Mouse (Mus musculus): Measurements from ENCODE around the gene Tor1a.

The Tor1a gene

DNA sequence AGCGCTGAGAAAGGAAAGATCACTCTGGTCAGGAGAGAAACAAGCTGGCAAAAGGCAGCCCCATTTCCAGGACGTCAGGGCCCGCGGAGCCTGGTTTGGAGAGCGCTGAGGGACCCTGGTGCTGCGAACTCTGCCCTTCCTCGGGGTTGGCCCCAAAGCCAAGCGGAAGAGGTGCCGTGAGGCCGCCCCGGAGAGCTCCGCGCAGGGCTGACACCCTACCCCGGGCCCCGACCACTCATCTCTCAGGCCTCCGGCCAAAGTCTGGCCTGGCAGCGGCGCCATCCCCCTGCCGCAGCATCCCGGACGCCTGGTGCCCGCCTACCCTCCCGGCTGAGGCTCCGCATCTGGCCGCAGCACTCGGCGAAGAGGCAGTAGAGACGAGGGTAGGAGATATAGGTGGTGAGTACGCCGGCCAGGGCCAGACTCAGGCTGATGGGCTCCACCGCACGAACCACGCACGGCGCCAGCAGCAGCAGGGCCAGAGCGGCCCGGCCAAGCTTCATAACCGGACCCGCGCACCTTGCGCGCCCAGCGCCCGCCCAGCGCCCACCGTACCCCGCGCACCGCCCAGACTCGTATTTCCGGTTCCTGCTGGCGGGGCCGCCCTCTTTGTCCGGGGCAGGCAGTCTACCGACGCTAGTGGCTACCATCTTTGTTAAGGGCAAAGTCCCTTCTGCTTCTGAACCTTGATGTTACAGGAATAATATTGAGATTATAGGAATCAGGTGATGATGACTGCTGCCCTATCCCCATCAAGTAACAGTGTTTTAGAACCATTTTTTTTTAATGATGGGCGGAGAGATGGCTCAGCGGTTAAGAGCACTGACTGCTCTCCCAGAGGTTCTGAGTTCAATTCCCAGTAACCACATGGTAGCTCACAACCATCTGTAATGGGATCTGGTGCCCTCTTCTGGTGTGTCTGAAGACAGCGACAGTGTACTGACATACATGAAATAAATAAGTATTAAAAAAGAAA, at the start of gene Tor1a:
TSS of gene Tor1a (minus strand) at position 582 of the 976 bp plus-strand sequence.
- 2% methylated on average over 52 of the region's 59 CpGs for WGBS

DNA sequence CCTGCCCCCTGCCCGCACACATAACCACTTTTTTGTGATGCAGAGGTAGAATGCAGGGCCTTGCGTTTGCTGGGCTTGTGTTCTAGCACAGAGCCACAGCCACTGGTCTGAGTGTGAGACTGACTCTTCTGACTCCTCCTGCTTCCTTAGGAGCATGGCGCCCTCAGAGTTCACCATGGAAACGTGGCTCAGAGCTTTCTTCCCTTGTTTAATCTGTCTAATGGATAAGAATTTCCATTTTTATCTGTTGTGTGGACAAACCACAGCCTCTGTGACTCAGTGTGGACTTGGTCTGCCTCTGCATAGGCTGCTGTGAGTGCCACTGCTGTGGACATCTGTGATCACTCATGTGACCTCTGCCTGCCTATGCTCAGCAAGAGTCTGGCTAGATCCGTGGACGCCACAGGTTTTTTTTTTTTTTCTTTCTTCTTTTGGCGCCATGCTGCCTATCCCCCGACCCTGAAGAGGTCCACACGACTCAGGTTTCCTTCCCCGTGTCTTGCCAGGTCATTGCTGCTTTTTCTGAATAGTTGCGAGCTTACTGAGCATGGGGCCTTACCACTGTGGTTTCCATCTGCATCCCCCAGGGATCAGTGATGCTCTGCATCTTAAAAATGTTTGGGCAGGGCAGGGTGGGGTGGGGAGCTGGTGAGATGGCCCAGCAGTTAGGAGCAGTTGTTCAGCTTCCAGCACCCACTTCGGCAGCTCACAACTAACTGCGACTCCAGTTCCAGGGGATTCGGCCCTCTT, 45.8 kb upstream of the Tor1a start:
- 79% methylated on average over 14 of the region's 14 CpGs for WGBS

DNA sequence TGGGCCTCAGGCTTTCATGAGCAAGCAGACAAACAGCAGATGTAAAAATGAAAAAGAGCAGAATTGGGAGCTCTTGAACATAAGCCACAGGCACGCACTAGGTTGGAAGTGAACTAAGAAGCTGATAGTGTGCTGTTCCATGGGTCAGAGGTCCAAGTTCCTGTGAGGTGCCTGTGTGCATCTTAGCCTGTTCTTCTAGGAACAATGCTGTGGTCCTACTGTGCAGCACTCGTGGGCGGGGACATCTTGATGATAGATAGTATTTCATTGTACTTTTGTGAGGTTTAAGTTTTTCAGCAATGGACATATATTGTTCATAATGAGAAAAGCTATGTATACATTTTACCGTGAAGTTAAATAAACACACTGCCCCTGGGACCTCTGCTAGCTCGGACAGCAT, 39.5 kb upstream of the Tor1a start:
- WGBS: 91% methylated on average over 5 of the region's 5 CpGs

DNA sequence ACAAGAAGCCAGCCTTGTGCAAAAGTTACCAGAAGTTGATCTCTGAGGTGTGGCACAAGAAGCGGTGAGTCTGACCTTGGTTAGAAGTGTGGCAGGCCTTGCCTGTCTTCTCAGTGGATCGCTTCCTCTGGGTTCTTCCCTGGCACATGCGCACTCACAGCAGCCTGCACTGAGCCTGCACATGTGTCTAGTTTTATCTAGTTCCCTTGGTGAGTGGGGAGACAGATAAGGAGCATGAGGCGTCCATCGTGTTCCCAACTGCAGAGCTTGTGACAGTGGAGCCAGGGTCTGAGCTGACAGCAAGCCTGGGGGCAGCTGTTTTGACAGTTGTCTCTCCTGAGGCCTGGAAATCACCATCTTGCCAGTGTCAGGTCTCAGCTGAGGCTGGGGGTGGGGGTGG, 38.7 kb upstream of the Tor1a start:
- WGBS: 75% methylated on average over 5 of the region's 5 CpGs

DNA sequence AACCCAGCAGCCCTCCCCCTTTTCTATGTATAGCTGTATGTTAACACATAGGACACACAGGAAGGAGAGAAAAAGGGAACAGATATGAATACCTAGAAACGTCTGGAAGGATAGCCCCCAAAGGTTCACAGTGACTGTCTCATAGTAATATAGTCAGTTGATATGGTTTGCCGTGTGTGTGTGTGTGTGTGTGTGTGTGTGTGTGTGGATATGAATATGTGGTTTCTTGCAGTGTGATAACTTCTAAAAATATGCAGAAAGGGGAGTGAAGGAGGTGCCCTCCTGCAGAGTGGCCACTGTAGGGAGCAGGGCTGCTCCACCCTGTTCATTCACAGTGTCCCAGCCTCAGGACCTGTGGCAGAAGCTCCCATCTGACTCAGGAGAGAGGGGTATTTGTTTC, 37.7 kb upstream of the Tor1a start:
- 76% methylated on average over 2 of the region's 2 CpGs for WGBS

DNA sequence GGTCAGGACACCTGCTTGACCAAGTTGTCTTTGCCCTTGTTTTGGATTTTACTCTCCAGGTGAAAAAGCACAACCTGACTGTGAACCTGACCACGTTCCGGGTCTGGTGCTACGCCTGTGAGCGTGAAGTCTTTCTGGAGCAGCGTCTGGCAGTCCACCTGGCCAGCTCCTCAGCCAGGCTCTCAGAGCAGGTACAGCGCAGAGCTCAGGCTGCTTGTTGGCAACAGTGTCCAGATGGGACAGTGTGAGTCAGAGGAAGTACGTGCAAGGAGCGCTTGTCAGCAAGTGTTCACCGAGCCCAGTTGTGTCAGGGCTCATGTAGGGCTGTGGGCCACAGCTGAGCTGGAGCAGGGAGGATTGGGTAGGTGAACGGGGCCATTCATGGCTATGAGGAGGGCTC, 35.1 kb upstream of the Tor1a start:
- 79% methylated on average over 10 of the region's 10 CpGs for WGBS

DNA sequence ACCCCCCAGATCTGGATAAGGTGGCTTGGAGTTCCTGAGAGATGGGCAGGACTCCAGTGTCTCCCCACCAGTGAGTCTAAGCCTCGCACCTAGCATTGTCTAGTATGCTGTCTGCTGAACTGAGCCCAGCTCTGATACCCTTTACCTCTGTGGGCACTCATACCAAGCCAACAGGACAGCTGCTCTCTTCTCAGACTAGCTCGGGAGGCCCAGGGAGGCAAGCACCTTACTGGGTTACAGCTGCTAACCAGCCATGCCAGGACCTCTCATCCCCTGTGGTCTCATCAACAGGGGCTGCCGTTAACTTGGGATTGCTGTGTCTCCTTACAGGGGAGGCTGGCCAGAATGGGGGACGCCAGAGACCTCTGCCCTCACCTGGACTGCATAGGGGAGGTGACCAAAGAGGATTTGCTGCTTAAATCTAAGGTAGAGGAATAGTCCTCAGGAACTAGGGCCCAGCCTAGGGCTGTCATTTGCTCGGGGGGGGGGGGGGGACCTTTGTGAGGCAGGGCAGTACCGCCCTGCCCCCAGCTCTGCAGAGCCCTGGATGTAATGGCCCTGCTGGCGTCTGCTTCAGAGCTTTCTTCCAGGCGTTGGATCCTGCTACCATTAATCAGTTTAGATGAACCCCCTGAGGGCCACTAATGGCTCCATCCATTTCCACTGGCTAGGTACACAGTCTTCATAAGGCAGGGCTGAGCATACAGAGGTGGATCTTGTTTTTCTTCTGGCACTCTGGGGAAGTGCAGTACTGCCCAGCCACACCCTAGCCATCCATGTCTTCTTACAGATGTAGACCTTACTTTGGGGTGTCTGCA, 30.9 kb upstream of the Tor1a start:
- 84% methylated on average over 8 of the region's 8 CpGs for WGBS

DNA sequence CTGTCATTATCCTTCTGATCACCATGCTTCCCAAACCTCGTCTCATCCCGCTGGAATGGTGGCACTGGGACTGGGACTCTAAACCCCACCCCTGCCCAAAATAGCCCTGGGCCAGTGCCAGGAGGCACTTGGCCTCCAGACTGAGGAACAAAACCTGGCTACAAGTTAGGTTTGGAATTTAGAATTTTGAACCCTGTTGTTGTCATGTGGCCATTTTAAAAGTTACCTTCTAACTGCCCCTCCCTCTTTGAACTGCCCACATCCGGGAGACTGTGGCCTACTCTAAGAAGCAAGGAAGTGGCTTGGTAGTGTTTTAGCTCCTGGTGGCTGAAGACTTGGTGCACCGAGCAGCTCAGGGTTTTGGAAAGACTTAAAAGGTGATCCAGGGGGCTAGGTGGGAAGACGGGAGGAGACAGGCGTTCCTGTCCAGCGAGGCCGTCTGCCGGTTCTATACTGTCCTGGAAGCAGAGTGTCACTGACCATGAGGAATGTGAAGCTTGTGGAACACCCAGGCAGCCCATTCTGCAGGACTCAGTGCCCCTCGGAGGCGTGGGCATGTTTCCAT, 27.8 kb upstream of the Tor1a start:
- WGBS: 73% methylated on average over 11 of the region's 11 CpGs

DNA sequence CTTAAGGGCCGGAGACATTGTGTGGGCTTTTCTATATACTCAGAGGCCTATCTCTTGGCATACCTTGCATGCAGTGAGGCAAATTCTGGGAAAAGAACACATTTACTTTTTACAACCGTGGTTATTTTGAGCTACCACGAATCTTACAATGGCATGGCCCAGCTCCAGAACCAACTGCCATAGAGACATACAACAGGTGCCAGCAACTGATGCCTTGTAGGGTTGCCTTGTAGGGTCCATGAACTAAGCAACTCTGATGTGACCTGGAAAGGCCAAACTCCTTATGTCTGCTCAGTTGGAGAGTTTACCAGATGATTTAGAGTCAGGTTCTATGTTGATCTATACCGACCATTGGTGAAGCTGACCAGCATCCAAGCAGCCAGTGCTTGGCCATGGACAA, 27.1 kb upstream of the Tor1a start:
- WGBS: 69% methylated on average over 4 of the region's 4 CpGs

DNA sequence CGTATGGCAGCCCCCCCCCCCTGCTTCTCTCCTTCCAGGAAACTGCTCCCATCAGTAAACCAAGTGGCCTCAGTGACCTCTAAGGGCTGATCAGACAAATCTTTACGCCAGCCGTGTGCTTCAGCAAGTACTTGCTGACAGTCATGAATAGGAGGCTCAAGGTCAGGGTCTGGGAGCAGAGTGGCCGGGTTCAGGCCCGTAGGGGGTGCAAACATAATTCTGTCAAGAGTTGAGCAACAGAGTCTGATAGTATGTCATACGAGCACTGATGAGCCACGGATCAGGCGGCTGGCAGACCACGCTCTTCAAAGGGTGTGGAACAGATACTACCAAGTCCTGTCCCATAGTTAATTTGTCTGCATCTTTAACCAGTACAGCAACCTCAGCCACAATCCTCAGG, 22.5 kb upstream of the Tor1a start:
- 94% methylated on average over 9 of the region's 9 CpGs for WGBS

DNA sequence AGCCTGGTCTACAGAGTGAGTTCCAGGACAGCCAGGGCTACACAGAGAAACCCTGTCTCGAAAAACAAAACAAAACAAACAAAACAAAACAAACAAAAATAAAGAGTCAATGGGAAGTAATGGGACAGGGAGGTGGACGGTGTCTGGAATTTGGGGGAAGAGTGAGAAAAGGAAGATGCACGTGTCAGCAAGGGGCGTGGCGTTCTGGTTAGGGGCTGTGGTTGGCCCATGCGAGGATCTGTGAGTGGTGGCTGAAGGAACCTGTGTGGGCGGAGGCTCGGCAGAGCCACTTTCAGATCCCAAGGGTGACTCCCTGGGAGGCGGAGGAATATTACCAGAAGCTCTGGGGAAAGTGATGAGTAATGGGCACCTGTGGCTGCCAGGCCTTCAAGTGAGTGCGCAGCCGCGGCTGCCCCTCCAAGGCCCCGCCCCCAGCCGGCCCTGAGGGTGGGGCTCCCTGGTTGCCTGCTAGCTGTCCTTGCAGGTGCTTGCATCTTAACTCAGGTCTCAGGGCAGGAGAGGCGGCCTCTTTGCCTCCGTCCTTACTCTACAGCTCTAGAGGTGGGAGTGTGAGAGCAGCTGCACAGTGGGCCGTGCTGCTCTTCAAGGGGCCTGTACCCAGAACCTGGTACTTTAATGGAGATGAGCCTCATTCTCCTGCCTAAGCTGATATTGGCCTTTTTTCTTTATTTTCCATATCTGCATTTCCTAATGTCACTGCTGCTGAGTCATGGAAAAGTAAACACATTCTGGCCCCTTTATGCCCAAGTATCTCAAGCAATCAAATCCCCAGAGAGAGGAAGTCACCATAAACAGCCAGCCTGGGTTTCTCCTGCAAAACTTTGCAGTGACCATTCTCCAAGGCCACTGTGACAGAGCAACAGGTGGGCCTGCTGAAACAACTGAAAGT, 17.6 kb upstream of the Tor1a start:
- WGBS: 35% methylated on average over 17 of the region's 17 CpGs

DNA sequence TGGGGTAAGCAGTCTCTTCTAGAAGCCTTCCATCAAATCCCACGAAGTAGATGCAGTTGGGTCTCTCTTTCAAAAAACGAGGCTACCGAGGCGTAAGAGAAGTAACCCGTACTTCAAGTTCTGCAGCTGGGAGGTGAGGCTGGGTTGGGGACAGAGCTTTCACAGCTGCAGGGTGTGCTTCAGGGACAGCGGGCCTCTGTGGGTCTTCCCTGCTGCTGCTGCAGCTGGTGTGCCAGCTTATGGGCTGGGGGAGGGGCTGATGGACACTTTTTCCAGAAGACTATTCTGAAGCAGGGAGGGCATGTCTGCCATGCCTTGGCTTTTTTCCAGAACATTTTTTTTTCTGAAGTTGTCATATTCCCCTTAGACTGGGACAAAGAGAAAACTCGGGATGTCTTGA, 15.3 kb upstream of the Tor1a start:
- WGBS: 38% methylated on average over 7 of the region's 7 CpGs

DNA sequence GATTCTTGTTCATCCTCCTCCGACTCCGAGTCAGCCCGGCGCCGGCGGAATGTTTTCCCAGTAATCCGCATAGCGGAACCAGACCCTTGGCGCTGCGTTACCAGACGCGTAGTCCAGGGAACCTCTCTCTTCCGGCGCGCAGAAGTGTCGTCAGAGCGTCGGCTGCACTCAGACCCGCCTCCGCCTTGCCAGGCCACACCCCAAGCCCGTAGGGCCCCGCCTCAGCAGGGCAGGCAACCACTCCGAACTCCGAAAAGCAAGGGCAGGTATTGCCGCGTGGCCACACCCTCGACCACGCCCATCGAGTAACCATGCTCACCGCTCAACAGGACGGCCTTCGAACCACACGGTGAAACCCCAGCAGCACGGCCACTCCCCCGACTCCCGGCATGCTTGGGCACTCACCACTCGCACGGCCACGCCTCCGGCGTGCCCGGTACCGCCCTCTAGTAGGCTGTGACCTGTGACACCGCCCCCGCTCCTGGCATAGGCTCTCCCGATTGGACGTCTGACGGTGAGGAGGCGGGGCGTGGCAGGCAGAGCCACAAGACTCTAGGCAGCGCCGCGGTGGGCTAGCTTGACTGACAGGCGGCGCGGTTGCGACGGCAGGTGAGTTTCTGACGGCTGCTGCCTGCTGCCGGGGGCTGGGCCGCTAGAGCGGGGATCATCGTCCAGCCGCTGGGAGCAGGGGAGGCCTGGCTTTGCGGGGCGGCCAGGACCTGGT, 14.2 kb upstream of the Tor1a start, which contains the start of the genes BC005624 and Usp20:
TSS of gene BC005624 (minus strand) at position 412 of the 724 bp plus-strand sequence.
TSS of gene Usp20 (plus strand) at position 490 of the 724 bp plus-strand sequence.
- under 1% methylated on average over 66 of the region's 66 CpGs for WGBS

DNA sequence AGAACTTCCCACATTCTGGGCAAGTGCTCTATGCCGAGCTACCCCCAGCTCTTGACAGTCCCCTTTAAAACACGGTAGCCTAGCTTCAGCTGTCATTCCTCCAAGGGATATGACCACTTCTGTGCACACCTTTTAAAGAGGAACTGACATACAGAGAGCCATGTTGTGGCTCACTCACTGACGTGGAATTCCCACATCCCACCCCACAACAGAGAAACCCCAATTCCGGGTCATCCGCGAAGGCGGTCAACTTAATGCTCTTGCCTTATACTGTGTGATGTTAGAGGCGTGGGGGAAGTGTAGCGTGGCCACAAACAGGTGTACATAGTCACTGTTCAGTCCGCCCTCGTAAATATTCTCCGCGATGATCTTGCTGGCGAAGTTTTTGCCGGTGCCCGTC, 907 bp downstream of the Tor1a start:
- WGBS: 10% methylated on average over 16 of the region's 16 CpGs

DNA sequence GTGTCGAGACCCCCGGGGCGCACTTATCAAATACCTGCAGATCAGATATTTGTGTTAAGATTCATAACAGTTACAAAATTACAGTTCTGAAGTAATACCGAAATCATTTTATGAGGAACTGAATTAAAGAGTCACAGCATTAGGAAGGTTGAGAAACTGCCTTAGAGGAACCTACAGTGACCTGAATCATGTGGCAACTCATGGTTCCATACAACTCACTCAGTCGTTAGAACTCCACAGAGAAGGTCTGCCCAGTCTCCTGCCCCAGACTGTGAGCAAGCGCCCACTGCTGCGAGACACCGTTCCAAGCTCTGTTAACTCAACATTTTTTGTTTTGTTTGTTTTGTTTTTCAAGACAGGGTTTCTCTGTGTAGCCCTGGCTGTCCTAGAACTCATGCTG, 2.1 kb downstream of the Tor1a start:
- 83% methylated on average over 8 of the region's 8 CpGs for WGBS

DNA sequence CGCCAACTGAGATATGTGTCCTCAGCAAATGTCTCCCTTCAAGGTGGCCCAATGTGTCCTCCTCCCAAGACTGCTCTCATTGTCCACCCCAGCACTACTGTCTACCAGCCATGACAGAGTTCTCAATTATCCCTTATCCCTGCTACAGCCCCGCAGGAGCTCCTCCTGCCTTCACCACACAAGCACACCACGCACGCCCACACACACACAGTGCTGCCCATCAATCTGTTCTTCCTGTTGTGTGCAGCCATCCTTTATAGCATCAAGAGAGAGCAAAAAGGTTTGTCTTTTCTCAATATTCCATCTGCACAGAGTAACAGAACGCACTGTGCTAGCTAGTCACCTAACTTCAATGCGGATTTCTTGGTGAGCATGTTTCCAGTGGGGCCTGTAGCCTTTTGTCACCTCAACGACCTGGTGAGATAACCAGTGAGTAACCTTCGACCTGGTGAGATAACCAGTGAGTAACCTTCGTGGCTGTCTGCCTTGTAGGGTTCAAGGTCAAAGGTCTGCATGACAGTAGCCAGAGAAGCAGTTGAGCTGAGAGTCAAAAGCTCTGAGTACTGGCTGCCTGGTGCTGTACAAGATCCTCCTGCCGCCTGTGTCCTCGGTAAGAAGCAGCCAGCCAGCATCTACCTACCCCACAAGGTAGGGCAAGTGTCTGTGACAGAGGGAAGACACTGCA, 5.0 kb downstream of the Tor1a start:
- WGBS: 76% methylated on average over 11 of the region's 11 CpGs

DNA sequence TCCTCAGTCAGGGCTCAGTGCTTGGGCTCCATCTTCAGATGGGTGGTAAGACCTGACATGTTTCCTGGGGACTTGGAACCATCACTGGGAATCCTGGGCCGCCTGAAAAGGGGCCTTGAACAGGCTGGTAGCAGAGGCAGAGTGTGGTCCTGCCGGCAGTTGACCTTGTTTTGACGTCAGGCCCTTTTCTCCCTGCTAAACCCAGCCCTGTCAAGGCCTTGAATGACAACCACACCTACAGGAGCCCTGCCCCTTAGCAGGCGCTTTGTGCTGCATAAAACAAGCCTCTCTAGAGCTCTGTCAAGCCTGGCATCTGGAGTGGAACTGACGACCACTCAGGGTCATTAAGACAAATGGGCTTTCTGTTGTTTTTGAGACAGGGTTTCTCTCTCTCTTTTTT, 7.9 kb downstream of the Tor1a start:
- 42% methylated on average over 5 of the region's 5 CpGs for WGBS

DNA sequence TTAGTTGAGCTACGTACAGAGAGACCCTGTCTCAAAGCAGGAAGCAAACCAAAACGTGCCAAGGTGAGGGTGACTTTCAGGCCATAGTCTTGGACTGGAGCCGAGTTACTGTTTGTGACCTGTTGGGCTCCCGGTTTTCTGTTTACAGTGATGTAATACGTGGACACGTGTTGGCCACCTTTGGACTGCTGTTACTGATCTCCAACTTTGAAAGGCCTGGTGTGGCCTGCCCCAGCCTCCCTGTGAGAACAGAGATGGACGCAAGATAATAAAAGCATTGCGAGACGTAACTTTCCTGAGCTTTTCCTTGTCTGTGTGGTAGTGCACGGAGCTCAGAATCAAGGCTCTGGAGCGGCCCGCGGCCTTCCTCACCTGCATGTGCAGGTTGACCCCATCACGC, 9.0 kb downstream of the Tor1a start:
- 86% methylated on average over 14 of the region's 14 CpGs for WGBS

DNA sequence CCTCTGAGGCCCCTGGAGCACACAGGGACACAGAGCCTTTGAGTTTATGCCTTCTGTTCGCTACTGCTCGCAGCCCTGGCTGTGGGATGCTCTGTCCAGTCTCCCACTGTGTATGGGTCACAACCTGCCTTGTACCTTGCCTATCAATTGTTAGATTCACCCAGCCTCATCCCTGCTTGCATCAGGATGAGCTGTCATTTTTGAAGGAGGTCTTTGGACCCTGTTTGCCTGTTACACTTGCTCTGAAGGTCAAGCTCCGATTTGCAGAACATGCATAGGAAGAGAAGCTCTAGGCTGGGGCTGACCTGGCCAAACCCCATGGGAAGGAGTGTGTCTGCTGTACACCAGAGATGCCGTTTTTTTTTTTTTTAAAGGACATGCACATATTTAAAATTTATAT, 10.2 kb downstream of the Tor1a start:
- WGBS: 77% methylated on average over 4 of the region's 4 CpGs

Measured in cerebral cortex, adult 2 months (tissue).